8 mouse cellular contexts compared by ENCODE assay signal in the genomic region with DNA sequence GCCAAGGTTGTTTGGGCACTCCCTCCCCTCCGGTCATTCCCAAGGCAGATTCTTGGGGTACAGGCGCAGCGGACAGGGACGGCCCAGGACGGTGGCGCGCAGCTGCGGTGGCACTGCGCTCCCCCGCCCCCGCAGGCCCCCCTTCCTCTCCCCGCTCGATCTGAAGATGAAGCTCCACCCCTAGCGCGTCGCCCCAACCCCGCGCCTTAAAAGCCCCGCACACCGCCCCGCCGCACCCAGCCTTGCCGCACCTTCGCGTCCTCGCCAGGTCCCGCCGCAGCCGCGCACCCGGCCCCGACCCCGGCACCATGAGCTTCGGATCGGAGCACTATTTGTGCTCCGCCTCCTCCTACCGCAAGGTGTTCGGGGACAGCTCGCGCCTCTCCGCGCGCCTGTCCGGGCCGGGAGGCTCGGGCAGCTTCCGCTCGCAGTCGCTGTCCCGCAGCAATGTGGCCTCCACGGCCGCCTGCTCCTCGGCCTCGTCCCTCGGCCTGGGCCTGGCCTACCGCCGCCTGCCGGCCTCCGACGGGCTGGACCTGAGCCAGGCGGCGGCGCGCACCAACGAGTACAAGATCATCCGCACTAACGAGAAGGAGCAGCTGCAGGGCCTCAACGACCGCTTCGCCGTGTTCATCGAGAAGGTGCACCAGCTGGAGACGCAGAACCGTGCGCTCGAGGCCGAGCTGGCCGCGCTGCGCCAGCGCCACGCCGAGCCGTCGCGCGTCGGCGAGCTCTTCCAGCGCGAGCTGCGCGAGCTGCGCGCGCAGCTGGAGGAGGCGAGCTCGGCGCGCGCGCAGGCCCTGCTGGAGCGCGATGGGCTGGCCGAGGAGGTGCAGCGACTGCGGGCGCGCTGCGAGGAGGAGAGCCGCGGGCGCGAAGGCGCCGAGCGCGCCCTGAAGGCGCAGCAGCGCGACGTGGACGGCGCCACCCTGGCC. TPM values are rescaled to one million over a fixed set of nuclear protein-coding genes. Genes with fewer than 3 reads are reported as not detected.
A peak's percentile ranks its signal among the peaks of the same experiment; 100 is the strongest.
DNase-seq lines count a peak whose midpoint lies in the region; ATAC-seq and TF ChIP-seq lines count a peak whose summit lies in the region.

A gene (plus strand): TSS at position 252 of the 935 bp plus-strand sequence.
A gene (minus strand): TSS at position 707 of the 935 bp plus-strand sequence.

- peak within 1 kb of the TSS; percentile 96 for H3K4me3 ChIP-seq in cortical plate, adult 2 months (ENCODE audit: insufficient read depth, low read length)
- H3K4me3 ChIP-seq in heart, embryonic 14.5 days (ENCODE audit: control insufficient read depth in 1 of 2, insufficient read depth in 1 of 2, low read depth in 1 of 2, low read length in 2 of 2): peak within 1 kb of the TSS; percentile 45
- H3K4me3 ChIP-seq in layer of hippocampus, adult 2 months: peak within 1 kb of the TSS; percentile 81
- peak within 1 kb of the TSS; percentile 40 for H3K4me3 ChIP-seq in liver, postnatal 0 days (ENCODE audit: low read depth, low read length)

- TF ChIP-seq CTCF in cortical plate, adult 2 months (IDR thresholded peaks at IDR 0.05; ENCODE audit: extremely low read depth, insufficient read depth, low read length): no peak
- TF ChIP-seq CTCF in layer of hippocampus, adult 2 months (conservative IDR thresholded peaks at IDR 0.05): peak; percentile 32; the same call in 1 of the 2 replicates
- TF ChIP-seq CTCF in liver, postnatal 0 days (IDR thresholded peaks at IDR 0.05; ENCODE audit: low read depth): 0 out of 2 replicates have a peak, but pooled peaks have one; percentile 25

- peak; percentile 54; the same call in 1 of the 2 replicates for ATAC-seq in heart, embryonic 14.5 days (ENCODE audit: insufficient number of reproducible peaks, insufficient read depth, low FRiP score, low read depth)
- ATAC-seq in liver, postnatal 0 days: peak; percentile 77

- H3K36me3 ChIP-seq in heart, embryonic 14.5 days (ENCODE audit: control insufficient read depth, insufficient read depth, low read length): no peaks in the 10 kb centered on the region
- no peaks in the 10 kb centered on the region for H3K36me3 ChIP-seq in liver, postnatal 0 days (replicated peaks; ENCODE audit: insufficient read depth, low read length)

- H3K9me3 ChIP-seq in heart, embryonic 14.5 days (ENCODE audit: control insufficient read depth, low read length): no peaks in the 10 kb centered on the region
- H3K9me3 ChIP-seq in liver, postnatal 0 days (ENCODE audit: low read length): no peaks in the 10 kb centered on the region

- H3K4me2 ChIP-seq in heart, embryonic 14.5 days (ENCODE audit: low read length): peak within 1 kb of the TSS; percentile 77
- peak within 1 kb of the TSS; percentile 66 for H3K4me2 ChIP-seq in liver, postnatal 0 days (ENCODE audit: low read depth, low read length)

- TF ChIP-seq EP300 in liver, postnatal 0 days (IDR thresholded peaks at IDR 0.05; ENCODE audit: low read depth): no peak

- peak; percentile 15 to 39 for DNase-seq in urinary bladder, adult 18-20 months (ENCODE audit: low spot score in 2 of 2)
- DNase-seq in urinary bladder, postnatal 10 days (ENCODE audit: low spot score): no peak
- DNase-seq in layer of hippocampus, adult 2 months (ENCODE audit: low spot score in 2 of 2): peak; percentile 70 to 74
- DNase-seq in liver, postnatal 0 days: peak; percentile 46
- peak; percentile 77 for DNase-seq in retina, postnatal 7 days (ENCODE audit: low read depth, low spot score)
- no peak for DNase-seq in adipocyte (ENCODE audit: low spot score)

- TF ChIP-seq POLR2A in cortical plate, adult 2 months (IDR thresholded peaks at IDR 0.05; ENCODE audit: extremely low read depth, insufficient read depth, low read length): peak; percentile 86

- peaks cover 73% of the 10 kb centered on the region for H3K27me3 ChIP-seq in heart, embryonic 14.5 days (ENCODE audit: control insufficient read depth, insufficient read depth, low read length)
- peaks cover 69% of the 10 kb centered on the region for H3K27me3 ChIP-seq in liver, postnatal 0 days (ENCODE audit: insufficient read depth, low read length)

- H3K27ac ChIP-seq in cortical plate, adult 2 months (ENCODE audit: insufficient read depth, low read length): peak within 1 kb of the TSS; percentile 98
- no peak within 1 kb of the TSS for H3K27ac ChIP-seq in heart, embryonic 14.5 days (replicated peaks in 1 of 2; ENCODE audit: control insufficient read depth in 1 of 2, insufficient read depth in 1 of 2, low read depth in 2 of 2, low read length in 2 of 2)
- H3K27ac ChIP-seq in layer of hippocampus, adult 2 months: peak within 1 kb of the TSS; percentile 99
- H3K27ac ChIP-seq in liver, postnatal 0 days (ENCODE audit: low read depth): no peak within 1 kb of the TSS

- under 1% methylated on average over 117 of the region's 124 CpGs for WGBS in heart, embryonic 14.5 days
- under 1% methylated on average over 87 of the region's 124 CpGs for WGBS in liver, postnatal 0 days (ENCODE audit: insufficient replicate concordance)

- H3K9ac ChIP-seq in heart, embryonic 14.5 days (ENCODE audit: low read length): no peak within 1 kb of the TSS
- H3K9ac ChIP-seq in liver, postnatal 0 days (replicated peaks): no peak within 1 kb of the TSS

- peaks cover 4% of the 10 kb centered on the region for H3K4me1 ChIP-seq in cortical plate, adult 2 months (ENCODE audit: control insufficient read depth, insufficient read depth, low read length)
- H3K4me1 ChIP-seq in heart, embryonic 14.5 days (ENCODE audit: control insufficient read depth in 2 of 2, insufficient read depth in 2 of 2, low read length in 2 of 2): peaks cover 2 to 19% of the 10 kb centered on the region in 2 experiments; a peak in 3 of 4 replicates
- H3K4me1 ChIP-seq in liver, postnatal 0 days (ENCODE audit: insufficient read depth): peaks cover 19% of the 10 kb centered on the region

RNA-seq across cellular contexts. Expression of the first gene that starts in this region (rescaled TPM):
- polyA plus RNA-seq in cortical plate, adult 2 months (2012; rRNA removed): 124 and 127 TPM in 2 replicates
- polyA plus RNA-seq in heart, embryonic 14.5 days (2014; fragmentation: Nextera tagmentation; extraction: Ambion mirVana): 0.30 TPM in 1 of 2 replicates, not detected in the other
- 100 to 1,000 TPM; 170 to 180 TPM for total RNA-seq in layer of hippocampus, adult 2 months (2021)
- not detected in 2 replicates for polyA plus RNA-seq in liver, postnatal 0 days (2015; fragmentation: Nextera tagmentation; extraction: Ambion mirVana)

RNA-seq across cellular contexts. Expression of the second gene that starts in this region (rescaled TPM):
- polyA plus RNA-seq in cortical plate, adult 2 months (2012; rRNA removed): 46.7 and 50.3 TPM in 2 replicates
- polyA plus RNA-seq in heart, embryonic 14.5 days (2014; fragmentation: Nextera tagmentation; extraction: Ambion mirVana): 115 and 126 TPM in 2 replicates
- total RNA-seq in layer of hippocampus, adult 2 months (2021): 10 to 100 TPM; 80.9 to 84.4 TPM
- 30.2 and 36.1 TPM in 2 replicates for polyA plus RNA-seq in liver, postnatal 0 days (2015; fragmentation: Nextera tagmentation; extraction: Ambion mirVana)

Comparison
In these comparisons a context has a peak if more than half of its experiments do, and no peak if none do; other contexts are left out.
1. RNA of the first gene that starts in this region (polyA plus RNA-seq): 124 to 127 TPM in cortical plate, adult 2 months; 0.30 TPM in heart, embryonic 14.5 days and not detected in liver, postnatal 0 days; every median in the first group is over 10 times any median in the second.
2. DNase-seq: peak in urinary bladder, adult 18-20 months (2 of 2), layer of hippocampus, adult 2 months (2 of 2), liver, postnatal 0 days (single experiment) and retina, postnatal 7 days (single experiment); none in urinary bladder, postnatal 10 days (single experiment) and adipocyte (single experiment).
3. H3K27ac ChIP-seq: peak in cortical plate, adult 2 months (single experiment) and layer of hippocampus, adult 2 months (single experiment); none in heart, embryonic 14.5 days (0 of 2) and liver, postnatal 0 days (single experiment).
4. H3K4me3 ChIP-seq: peak in every context shown above with its lines; median percentile 96 in cortical plate, adult 2 months; 81 in layer of hippocampus, adult 2 months; 45 in heart, embryonic 14.5 days; 40 in liver, postnatal 0 days.